8 mouse cellular contexts compared by ENCODE assay signal in genomic region chr3:96595661-96596060, GRCm38 (mm10). TPM values are rescaled to one million over a fixed set of nuclear protein-coding genes. Genes with fewer than 3 reads are reported as not detected.
DNase-seq lines count a peak whose midpoint lies in the region; ATAC-seq lines count a peak whose summit lies in the region.

No protein-coding gene starts in this region.

- no peak overlapping the region for H3K27ac ChIP-seq in embryonic facial prominence, embryonic 15.5 days (replicated peaks)
- no peak overlapping the region for H3K27ac ChIP-seq in limb, embryonic 11.5 days (replicated peaks; ENCODE audit: low read depth, low read length)

- peaks cover 12% of the 10 kb centered on the region for H3K27me3 ChIP-seq in embryonic facial prominence, embryonic 15.5 days
- H3K27me3 ChIP-seq in limb, embryonic 11.5 days (ENCODE audit: control insufficient read depth, insufficient read depth, low read length) = peaks cover 10% of the 10 kb centered on the region

- H3K4me2 ChIP-seq in embryonic facial prominence, embryonic 15.5 days (replicated peaks) = peak overlapping the region; percentile 92; the same call in 1 of the 2 replicates
- peak overlapping the region; percentile 99 for H3K4me2 ChIP-seq in limb, embryonic 11.5 days (ENCODE audit: low read depth, severe bottlenecking)

- DNase-seq in frontal cortex, adult 2 months (ENCODE audit: extremely low spot score in 1 of 2, low spot score in 1 of 2) = peak; percentile 65 to 68
- DNase-seq in frontal cortex, postnatal 10 days (ENCODE audit: low spot score in 2 of 2) = no peak
- DNase-seq in 3T3-L1 (ENCODE audit: low read depth, low spot score) = peak; percentile 52
- DNase-seq in limb, embryonic 11.5 days (ENCODE audit: low spot score) = no peak
- DNase-seq in T-cell, adult 2 months (ENCODE audit: low spot score) = no peak
- DNase-seq in thymus, postnatal 14 days = no peak

- H3K36me3 ChIP-seq in embryonic facial prominence, embryonic 15.5 days = no peaks in the 10 kb centered on the region
- H3K36me3 ChIP-seq in limb, embryonic 11.5 days (ENCODE audit: control insufficient read depth, insufficient read depth, low read length) = no peaks in the 10 kb centered on the region

- peaks cover 48% of the 10 kb centered on the region for H3K4me1 ChIP-seq in embryonic facial prominence, embryonic 15.5 days
- H3K4me1 ChIP-seq in limb, embryonic 11.5 days (ENCODE audit: control insufficient read depth, insufficient read depth, low read length) = peaks cover 18% of the 10 kb centered on the region; the same call in 1 of the 2 replicates

- H3K9ac ChIP-seq in embryonic facial prominence, embryonic 15.5 days = no peak overlapping the region
- no peak overlapping the region for H3K9ac ChIP-seq in limb, embryonic 11.5 days (ENCODE audit: low read length)

- 23% methylated on average over 6 of the region's 6 CpGs for WGBS in embryonic facial prominence, embryonic 15.5 days
- 28% methylated on average over 6 of the region's 6 CpGs for WGBS in limb, embryonic 11.5 days

- H3K9me3 ChIP-seq in embryonic facial prominence, embryonic 15.5 days (replicated peaks) = no peaks in the 10 kb centered on the region
- no peaks in the 10 kb centered on the region for H3K9me3 ChIP-seq in limb, embryonic 11.5 days (ENCODE audit: control insufficient read depth, low read length)

- ATAC-seq in embryonic facial prominence, embryonic 15.5 days (ENCODE audit: insufficient number of reproducible peaks, low FRiP score, low TSS enrichment, low read depth) = no peak
- no peak for ATAC-seq in limb, embryonic 11.5 days (ENCODE audit: insufficient number of reproducible peaks, low FRiP score, low TSS enrichment, low read depth)
- no peak for ATAC-seq in CD4-positive, CD25-positive, alpha-beta regulatory T cell, adult 4 months

- no peak overlapping the region; the same call in 1 of the 2 replicates for H3K4me3 ChIP-seq in embryonic facial prominence, embryonic 15.5 days (replicated peaks)
- H3K4me3 ChIP-seq in limb, embryonic 11.5 days (ENCODE audit: low read depth, low read length) = peak overlapping the region; percentile 49; the same call in 1 of the 2 replicates

RNA-seq across cellular contexts. Expression of gene Ankrd34a, which starts 0.8 kb away (rescaled TPM):
- polyA plus RNA-seq in frontal cortex, adult 2 months (2012; rRNA removed) = 50.2 and 57.4 TPM in 2 replicates
- 2.2 and 3.0 TPM in 2 replicates for polyA plus RNA-seq in embryonic facial prominence, embryonic 15.5 days (2015; fragmentation: Nextera tagmentation; extraction: Ambion mirVana)
- 1.5 and 1.7 TPM in 2 replicates for polyA plus RNA-seq in limb, embryonic 11.5 days (2014; fragmentation: Nextera tagmentation; extraction: Ambion mirVana)
- not detected for polyA plus RNA-seq in CD4-positive, CD25-positive, alpha-beta regulatory T cell, adult 4 months (2017; shearing (Covaris generic))

RNA-seq across cellular contexts. Expression of gene Polr3gl, which starts 1.7 kb away (rescaled TPM):
- 67.3 and 84.3 TPM in 2 replicates for polyA plus RNA-seq in frontal cortex, adult 2 months (2012; rRNA removed)
- polyA plus RNA-seq in embryonic facial prominence, embryonic 15.5 days (2015; fragmentation: Nextera tagmentation; extraction: Ambion mirVana) = 43.6 and 48.5 TPM in 2 replicates
- polyA plus RNA-seq in limb, embryonic 11.5 days (2014; fragmentation: Nextera tagmentation; extraction: Ambion mirVana) = 18.8 and 22.8 TPM in 2 replicates
- 10 to 100 TPM; 40.6 to 51.4 TPM for polyA plus RNA-seq in CD4-positive, CD25-positive, alpha-beta regulatory T cell, adult 4 months (2017; shearing (Covaris generic))

RNA-seq across cellular contexts. Expression of gene Lix1l, which starts 5.3 kb away (rescaled TPM):
- polyA plus RNA-seq in frontal cortex, adult 2 months (2012; rRNA removed) = 30.3 and 30.7 TPM in 2 replicates
- polyA plus RNA-seq in embryonic facial prominence, embryonic 15.5 days (2015; fragmentation: Nextera tagmentation; extraction: Ambion mirVana) = 8.7 and 10.1 TPM in 2 replicates
- 5.7 and 6.4 TPM in 2 replicates for polyA plus RNA-seq in limb, embryonic 11.5 days (2014; fragmentation: Nextera tagmentation; extraction: Ambion mirVana)
- under 1 TPM; 0.41 to 0.77 TPM for polyA plus RNA-seq in CD4-positive, CD25-positive, alpha-beta regulatory T cell, adult 4 months (2017; shearing (Covaris generic))

RNA-seq across cellular contexts. Expression of gene Gm16253, which starts 18.9 kb away (rescaled TPM):
- not detected in 2 replicates for polyA plus RNA-seq in frontal cortex, adult 2 months (2012; rRNA removed)
- 1.5 and 2.0 TPM in 2 replicates for polyA plus RNA-seq in embryonic facial prominence, embryonic 15.5 days (2015; fragmentation: Nextera tagmentation; extraction: Ambion mirVana)
- 0.69 and 1.0 TPM in 2 replicates for polyA plus RNA-seq in limb, embryonic 11.5 days (2014; fragmentation: Nextera tagmentation; extraction: Ambion mirVana)
- 1 to 10 TPM; 1.5 to 2.0 TPM for polyA plus RNA-seq in CD4-positive, CD25-positive, alpha-beta regulatory T cell, adult 4 months (2017; shearing (Covaris generic))

RNA-seq across cellular contexts. Expression of gene Rbm8a, which starts 34.1 kb away (rescaled TPM):
- 37.4 and 40.3 TPM in 2 replicates for polyA plus RNA-seq in frontal cortex, adult 2 months (2012; rRNA removed)
- polyA plus RNA-seq in embryonic facial prominence, embryonic 15.5 days (2015; fragmentation: Nextera tagmentation; extraction: Ambion mirVana) = 119 and 121 TPM in 2 replicates
- 240 and 241 TPM in 2 replicates for polyA plus RNA-seq in limb, embryonic 11.5 days (2014; fragmentation: Nextera tagmentation; extraction: Ambion mirVana)
- polyA plus RNA-seq in CD4-positive, CD25-positive, alpha-beta regulatory T cell, adult 4 months (2017; shearing (Covaris generic)) = 100 to 1,000 TPM; 102 to 135 TPM

Comparison
In these comparisons a context has a peak if more than half of its experiments do, and no peak if none do; other contexts are left out.
1. DNase-seq: peak in frontal cortex, adult 2 months (2 of 2) and 3T3-L1 (single experiment); none in frontal cortex, postnatal 10 days (0 of 2), limb, embryonic 11.5 days (single experiment), T-cell, adult 2 months (single experiment) and thymus, postnatal 14 days (single experiment).
2. RNA of gene Ankrd34a, which starts 0.8 kb away (polyA plus RNA-seq): 50.2 to 57.4 TPM in frontal cortex, adult 2 months; 2.2 to 3.0 TPM in embryonic facial prominence, embryonic 15.5 days, 1.5 to 1.7 TPM in limb, embryonic 11.5 days and not detected in CD4-positive, CD25-positive, alpha-beta regulatory T cell, adult 4 months; every median in the first group is over 10 times any median in the second.